Mouse (Mus musculus): Measurements from ENCODE around the gene Frem1.

- no peak for TF ChIP-seq CTCF (IDR thresholded peaks at IDR 0.05; ENCODE audit: control insufficient read depth, insufficient read depth, insufficient replicate concordance, low read depth, low read length)
- no peak for TF ChIP-seq POLR2A (IDR thresholded peaks at IDR 0.05; ENCODE audit: control insufficient read depth, low read depth, low read length)
These were observed 195.2 kb downstream of the Frem1 start for GRCm38 (mm10) chr4:82856986-82857385.

All from testis, adult 2 months (tissue).